Mouse (Mus musculus) hindbrain, embryonic 14.5 days (tissue): ENCODE results near the gene Sbno2. TPM values are rescaled to one million over a fixed set of nuclear protein-coding genes. Genes with fewer than 3 reads are reported as not detected.
A peak's percentile ranks its signal among the peaks of the same experiment; 100 is the strongest.

Experiments
- ATAC-seq: fragments of 200-750 bp; cut with Nextera tagmentation; 2 replicates; pipeline ENCODE4 v1.8.0; 2017; ENCODE audit warnings: moderate number of reproducible peaks, mild to moderate bottlenecking, moderate TSS enrichment, moderate library complexity; ENCODE audit not compliant: low FRiP score
- DNase-seq: peaks from one replicate; pipeline ENCODE4 v3.0.0-alpha.2; 2015; ENCODE audit warnings: low spot score
- H3K27ac ChIP-seq: fragments of 300-500 bp; sonication (generic); 2 replicates; pipeline ENCODE4 v1.5.1; 2014; ENCODE audit warnings: mild to moderate bottlenecking, moderate library complexity
- H3K27me3 ChIP-seq: fragments of 300-500 bp; sonication (generic); 2 replicates; pipeline ENCODE4 v1.6.1; 2014; ENCODE audit warnings: mild to moderate bottlenecking, low read length, mixed read lengths; ENCODE audit not compliant: control insufficient read depth, insufficient read depth
- H3K36me3 ChIP-seq: fragments of 300-500 bp; sonication (generic); replicated peaks from 2 replicates; pipeline ENCODE4 v1.6.1; 2014; ENCODE audit not compliant: control insufficient read depth, insufficient read depth
- H3K4me1 ChIP-seq: fragments of 300-500 bp; sonication (generic); replicated peaks from 2 replicates; pipeline ENCODE4 v1.6.1; 2014; ENCODE audit warnings: antibody characterized with exemption, low read length, mixed read lengths; ENCODE audit not compliant: control insufficient read depth, insufficient read depth
- H3K4me2 ChIP-seq: fragments of 300-500 bp; sonication (generic); replicated peaks from 2 replicates; pipeline ENCODE4 v1.6.1; 2014; ENCODE audit warnings: mild to moderate bottlenecking, moderate library complexity
- H3K4me3 ChIP-seq: fragments of 300-500 bp; sonication (generic); replicated peaks from 2 replicates; pipeline ENCODE4 v1.5.1; 2014; ENCODE audit warnings: mild to moderate bottlenecking, low read length
- H3K9ac ChIP-seq: fragments of 300-500 bp; sonication (generic); 2 replicates; pipeline ENCODE4 v1.6.1; 2014
- H3K9me3 ChIP-seq: fragments of 300-500 bp; sonication (generic); 2 replicates; pipeline ENCODE4 v1.6.1; 2016; ENCODE audit warnings: low read length; ENCODE audit not compliant: control insufficient read depth
- whole genome bisulfite sequencing: fragments of 180-500 bp; shearing (Covaris S2); extraction: QIAGEN DNeasy Blood & Tissue Kit; methylation state at CpG from one replicate; pipeline ENCODE4 v1.1.7; 2014; 5-methylcytosine and 5-hydroxymethylcytosine counted together
- polyA plus RNA-seq: library from polyadenylated mRNA; unstranded; fragments of >200 nt; fragmentation: Nextera tagmentation; extraction: Ambion mirVana; gene quantifications from 2 replicates; pipeline ENCODE4 v1.2.1, GENCODE M21; 2014

Gene Sbno2
- polyA plus RNA-seq, 1 experiment from 2014 or later: 12.6 TPM

DNA sequence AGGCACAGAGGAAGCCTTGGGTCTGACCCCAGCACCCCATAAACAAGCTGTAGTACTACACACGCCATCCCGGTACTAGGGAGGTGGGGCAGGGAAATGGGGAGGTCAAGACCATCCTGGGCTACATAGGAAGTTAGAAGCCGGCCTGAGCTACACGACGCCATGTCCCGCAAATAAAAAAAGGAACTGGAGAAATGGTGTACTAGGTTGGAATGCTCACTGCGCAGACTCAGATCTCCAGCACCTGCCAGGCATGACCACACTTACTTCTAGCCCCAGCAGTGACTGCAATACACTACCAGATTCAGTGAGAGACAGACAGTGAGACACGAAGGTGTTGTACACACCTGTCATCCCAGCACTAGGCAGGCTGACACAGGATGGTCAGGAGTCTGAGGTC is 17.9 kb downstream of the Sbno2 start:
- Histone ChIP-seq H3K4me3 (no peak overlapping the region), H3K27ac (no peak overlapping the region), H3K4me2 (no peak overlapping the region), H3K27me3 (no peaks in the 10 kb centered on the region), H3K9ac (no peak overlapping the region), H3K36me3 (peaks cover 22% of the 10 kb centered on the region), H3K9me3 (no peaks in the 10 kb centered on the region), H3K4me1 (no peaks in the 10 kb centered on the region)
- DNase-seq (no peak), ATAC-seq (no peak)
- 92% methylated on average over 8 of the region's 8 CpGs for WGBS

DNA sequence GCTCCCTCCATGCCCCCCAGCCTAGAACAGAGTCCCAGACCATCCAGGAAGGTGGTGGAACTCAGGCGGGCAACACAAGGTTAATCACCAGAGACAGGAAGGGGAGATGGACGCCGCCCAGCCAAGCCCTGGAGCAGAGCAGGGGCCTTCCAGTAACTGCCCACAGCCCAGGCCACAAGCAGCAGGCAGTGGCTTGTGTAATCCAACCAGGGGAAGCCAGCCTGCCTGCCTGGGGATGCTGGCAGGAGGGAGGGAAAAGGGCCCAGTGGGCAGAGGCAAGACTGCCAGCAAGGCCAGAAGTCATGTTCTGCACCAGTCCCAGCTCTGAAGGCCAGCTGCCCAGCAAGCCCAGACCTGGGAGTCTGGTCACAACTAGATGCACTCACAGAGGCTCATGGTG is 18.5 kb downstream of the Sbno2 start:
- WGBS: 77% methylated on average over 3 of the region's 3 CpGs

DNA sequence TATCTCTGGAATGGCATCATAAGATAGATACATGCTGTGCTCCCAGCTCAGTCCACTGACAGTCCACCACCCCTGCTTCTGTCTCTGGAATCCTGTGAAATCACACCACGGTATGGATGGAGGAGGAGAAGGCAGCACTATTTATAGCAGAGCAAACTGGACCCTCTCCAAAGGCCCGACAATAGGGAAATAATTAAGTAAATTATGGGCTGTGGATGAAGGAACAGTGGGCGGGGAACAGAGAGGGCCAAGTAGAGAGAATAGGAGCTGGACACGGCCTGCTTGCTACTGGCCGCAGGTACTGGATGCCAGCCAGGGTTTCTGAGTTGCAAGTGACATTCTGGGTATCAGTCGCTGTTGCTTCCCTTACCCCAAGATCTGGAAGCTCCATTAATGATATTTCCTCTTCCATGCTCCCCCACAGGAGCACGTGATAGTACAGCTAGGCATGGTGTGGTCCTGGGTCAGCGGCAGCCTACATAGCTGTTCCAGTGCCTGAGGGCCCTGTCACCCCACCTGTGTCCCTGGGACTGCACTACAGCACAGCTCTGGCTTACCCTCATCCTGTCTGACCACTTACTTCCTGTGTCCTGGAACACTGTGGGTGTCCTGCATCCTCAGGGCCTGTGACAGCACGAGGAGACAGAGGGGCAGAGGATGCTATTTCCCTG is 20.4 kb downstream of the Sbno2 start:
- Histone ChIP-seq H3K27me3 (no peaks in the 10 kb centered on the region), H3K36me3 (peaks cover 46% of the 10 kb centered on the region), H3K9ac (no peak overlapping the region), H3K9me3 (no peaks in the 10 kb centered on the region), H3K27ac (no peak overlapping the region), H3K4me2 (no peak overlapping the region), H3K4me3 (no peak overlapping the region), H3K4me1 (no peaks in the 10 kb centered on the region)
- no peak for ATAC-seq
- DNase-seq: no peak
- 84% methylated on average over 9 of the region's 9 CpGs for WGBS

More for the DNA sequence above, 18.5 kb downstream of the Sbno2 start:
- ATAC-seq (no peak), DNase-seq (no peak)
- H3K27ac ChIP-seq: no peak overlapping the region
- H3K9me3 ChIP-seq: no peaks in the 10 kb centered on the region
- peaks cover 27% of the 10 kb centered on the region for H3K36me3 ChIP-seq
- no peak overlapping the region for H3K4me2 ChIP-seq
- no peak overlapping the region for H3K9ac ChIP-seq
- H3K4me3 ChIP-seq: no peak overlapping the region
- H3K27me3 ChIP-seq: no peaks in the 10 kb centered on the region
- H3K4me1 ChIP-seq: no peaks in the 10 kb centered on the region

DNA sequence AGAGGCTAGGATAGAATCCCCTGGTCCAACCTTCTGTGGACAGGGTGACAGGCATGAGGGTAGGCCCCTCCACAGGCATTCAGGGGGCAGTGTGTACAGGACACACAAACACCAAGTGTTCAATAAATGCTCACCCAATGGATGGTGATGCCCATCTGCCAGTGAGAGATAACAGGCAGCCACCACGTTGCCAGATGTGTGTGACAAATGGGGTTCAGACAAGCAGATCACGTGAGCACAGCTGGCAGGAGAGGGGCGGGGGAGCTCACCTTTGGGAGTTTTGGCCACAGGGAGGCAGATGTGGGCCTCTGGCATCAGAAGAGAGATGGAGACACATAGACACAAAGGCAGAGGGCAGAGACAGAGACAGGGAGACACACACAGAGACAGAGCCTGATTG is 24.3 kb downstream of the Sbno2 start:
- H3K36me3 ChIP-seq: peaks cover 59% of the 10 kb centered on the region
- DNase-seq: no peak
- H3K4me3 ChIP-seq: no peak overlapping the region
- no peaks in the 10 kb centered on the region for H3K4me1 ChIP-seq
- H3K4me2 ChIP-seq: no peak overlapping the region
- no peak overlapping the region for H3K27ac ChIP-seq
- no peak overlapping the region for H3K9ac ChIP-seq
- H3K9me3 ChIP-seq: no peaks in the 10 kb centered on the region
- ATAC-seq: no peak
- H3K27me3 ChIP-seq: no peaks in the 10 kb centered on the region
- WGBS: 82% methylated on average over 3 of the region's 3 CpGs

DNA sequence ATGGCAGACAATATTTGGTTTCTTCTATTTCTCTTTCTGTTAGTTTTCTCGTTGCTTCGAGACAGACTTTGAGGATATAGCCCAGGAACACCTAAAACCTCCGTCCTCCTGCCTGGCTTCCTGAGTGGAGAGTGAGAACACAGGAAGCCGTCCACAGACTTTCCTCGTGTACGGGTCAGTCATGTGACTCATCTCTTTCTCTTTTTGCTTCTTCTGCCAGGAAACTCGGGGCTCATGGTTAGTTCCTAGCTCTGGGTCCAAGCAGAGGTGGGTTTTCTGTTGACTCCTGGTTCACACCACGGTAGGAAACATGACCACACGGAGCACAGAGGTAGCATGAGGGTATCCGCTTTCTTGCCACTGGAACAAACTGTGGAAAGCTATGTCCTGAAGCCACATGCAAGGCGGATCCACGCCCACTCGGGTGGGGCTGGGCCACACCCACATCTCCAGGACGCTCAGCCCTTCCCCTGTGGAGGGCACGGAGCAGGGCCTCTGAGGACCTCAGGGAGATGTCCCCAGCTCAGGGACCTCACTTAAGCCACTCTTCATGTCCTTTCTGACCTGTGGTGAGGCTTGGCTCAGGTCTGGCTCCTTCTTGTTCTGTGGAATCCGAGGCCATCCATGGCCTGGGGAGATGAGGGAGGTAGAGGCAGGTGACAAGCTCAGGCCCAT is 24.8 kb downstream of the Sbno2 start:
- H3K36me3 ChIP-seq: peaks cover 59% of the 10 kb centered on the region

DNA sequence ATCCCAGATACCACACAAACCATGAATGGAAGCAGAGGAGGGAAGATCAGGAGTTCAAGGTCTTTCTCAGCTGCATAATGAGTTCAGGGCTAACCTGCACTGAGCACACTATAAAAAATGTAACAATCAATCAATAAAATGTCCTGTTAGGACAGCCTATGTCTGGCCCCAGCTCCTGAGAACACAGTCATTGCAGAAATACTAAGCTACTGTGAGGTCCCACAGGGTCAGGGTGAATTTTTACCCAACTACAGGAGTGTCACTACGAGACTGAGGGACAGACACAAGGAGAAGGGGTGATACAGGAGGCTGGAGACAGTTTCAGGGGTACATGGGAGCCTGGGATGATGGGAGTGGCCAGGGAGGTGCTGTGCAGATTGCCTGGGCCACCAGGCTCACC is 27.0 kb downstream of the Sbno2 start:
- Histone ChIP-seq H3K9ac (no peak overlapping the region), H3K9me3 (no peaks in the 10 kb centered on the region), H3K27me3 (no peaks in the 10 kb centered on the region), H3K27ac (no peak overlapping the region), H3K4me1 (no peaks in the 10 kb centered on the region), H3K4me3 (no peak overlapping the region), H3K36me3 (peaks cover 44% of the 10 kb centered on the region), H3K4me2 (no peak overlapping the region)
- ATAC-seq (no peak), DNase-seq (no peak)
- WGBS: 92% methylated on average over 1 of the region's 1 CpGs

More for the DNA sequence above, 24.8 kb downstream of the Sbno2 start:
- no peak for DNase-seq
- 90% methylated on average over 16 of the region's 16 CpGs for WGBS
- no peak for ATAC-seq
- H3K27me3 ChIP-seq: no peaks in the 10 kb centered on the region
- no peak overlapping the region for H3K27ac ChIP-seq
- H3K4me2 ChIP-seq: no peak overlapping the region
- no peak overlapping the region for H3K4me3 ChIP-seq
- no peaks in the 10 kb centered on the region for H3K9me3 ChIP-seq
- no peaks in the 10 kb centered on the region for H3K4me1 ChIP-seq
- H3K9ac ChIP-seq: no peak overlapping the region

DNA sequence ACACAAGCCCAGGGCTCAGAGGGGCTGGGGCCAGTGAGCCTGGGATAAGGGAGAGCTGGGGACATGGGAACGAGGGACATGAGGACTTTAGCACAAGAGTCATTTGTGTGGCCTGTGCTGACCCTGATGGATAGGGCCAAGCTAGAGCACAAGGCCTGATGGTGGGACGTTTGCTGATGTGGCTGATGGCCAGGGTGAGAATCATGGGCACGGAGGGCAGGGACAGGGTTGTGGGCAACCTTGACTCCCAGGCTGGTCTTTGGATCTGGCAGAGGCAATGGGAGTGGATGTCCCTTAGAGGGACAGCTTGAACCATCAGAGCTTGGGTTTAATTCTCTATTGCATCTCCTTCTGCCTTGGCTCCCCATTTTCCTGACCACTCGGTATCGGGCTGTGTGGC is 28.1 kb downstream of the Sbno2 start:
- Histone ChIP-seq H3K27ac (no peak overlapping the region), H3K4me1 (no peaks in the 10 kb centered on the region), H3K27me3 (no peaks in the 10 kb centered on the region), H3K36me3 (peaks cover 36% of the 10 kb centered on the region), H3K9ac (no peak overlapping the region), H3K4me3 (no peak overlapping the region), H3K9me3 (no peaks in the 10 kb centered on the region), H3K4me2 (no peak overlapping the region)
- no peak for DNase-seq
- WGBS: 92% methylated on average over 5 of the region's 5 CpGs
- no peak for ATAC-seq

DNA sequence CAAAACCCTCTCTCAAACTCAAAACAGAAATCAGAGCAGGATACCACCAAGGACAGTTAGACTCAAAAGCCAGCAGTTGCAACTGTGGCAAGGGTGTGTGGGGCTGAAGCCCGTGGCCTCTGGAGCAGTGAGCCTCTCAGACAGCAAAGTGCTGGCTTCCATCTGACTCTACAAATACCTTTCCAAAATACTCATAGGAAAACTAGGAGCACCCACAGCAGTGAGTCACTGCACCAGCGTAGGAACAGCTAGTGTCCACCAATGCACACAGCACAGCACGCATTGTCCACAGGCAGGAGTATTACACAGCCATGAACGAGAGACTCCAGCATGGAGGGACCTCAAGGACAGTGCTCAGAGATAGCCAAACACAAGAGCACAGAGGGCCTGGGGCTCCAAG is 29.0 kb downstream of the Sbno2 start:
- H3K4me3 ChIP-seq: no peak overlapping the region
- no peak overlapping the region for H3K9ac ChIP-seq
- no peak overlapping the region for H3K27ac ChIP-seq
- ATAC-seq: no peak
- 95% methylated on average over 4 of the region's 4 CpGs for WGBS
- no peaks in the 10 kb centered on the region for H3K27me3 ChIP-seq
- no peak for DNase-seq
- H3K4me1 ChIP-seq: peaks cover 4% of the 10 kb centered on the region; the same call in 1 of the 2 replicates
- H3K36me3 ChIP-seq: peaks cover 27% of the 10 kb centered on the region
- no peak overlapping the region for H3K4me2 ChIP-seq
- H3K9me3 ChIP-seq: no peaks in the 10 kb centered on the region

DNA sequence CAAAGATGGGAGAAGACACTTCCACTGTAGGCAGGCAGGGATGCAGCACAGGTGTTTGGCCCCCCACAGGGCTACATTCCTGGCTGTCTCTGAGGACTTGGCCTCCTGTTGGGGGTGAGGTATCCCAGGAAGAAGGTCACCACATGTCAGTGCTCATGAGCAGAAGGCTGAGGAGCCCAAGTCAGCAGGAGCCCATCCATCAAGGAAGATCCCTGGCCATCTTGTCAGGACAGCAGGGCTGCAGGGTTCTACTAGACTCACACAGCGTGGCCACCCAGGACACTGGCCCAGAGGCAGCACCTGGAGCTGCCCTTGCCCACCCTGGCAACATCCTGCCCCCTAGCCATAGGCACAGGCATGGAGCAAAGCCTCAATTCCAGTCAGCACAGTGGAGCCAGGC is 29.4 kb downstream of the Sbno2 start:
- no peak for ATAC-seq
- WGBS: 54% methylated on average over 1 of the region's 1 CpGs
- no peak overlapping the region for H3K27ac ChIP-seq
- no peak for DNase-seq
- peaks cover 4% of the 10 kb centered on the region; the same call in 1 of the 2 replicates for H3K4me1 ChIP-seq
- H3K4me3 ChIP-seq: no peak overlapping the region
- H3K9ac ChIP-seq: peak overlapping the region; percentile 16; the same call in 1 of the 2 replicates
- H3K9me3 ChIP-seq: no peaks in the 10 kb centered on the region
- peaks cover 23% of the 10 kb centered on the region for H3K36me3 ChIP-seq
- H3K4me2 ChIP-seq: no peak overlapping the region
- no peaks in the 10 kb centered on the region for H3K27me3 ChIP-seq
